Mouse (Mus musculus): Measurements from ENCODE around the gene Lrrc63.

Lrrc63 gene

GRCm38 (mm10) chr14:75136119-75136966, 5.7 kb upstream of the Lrrc63 start:
- DNase-seq, result no peak

DNA sequence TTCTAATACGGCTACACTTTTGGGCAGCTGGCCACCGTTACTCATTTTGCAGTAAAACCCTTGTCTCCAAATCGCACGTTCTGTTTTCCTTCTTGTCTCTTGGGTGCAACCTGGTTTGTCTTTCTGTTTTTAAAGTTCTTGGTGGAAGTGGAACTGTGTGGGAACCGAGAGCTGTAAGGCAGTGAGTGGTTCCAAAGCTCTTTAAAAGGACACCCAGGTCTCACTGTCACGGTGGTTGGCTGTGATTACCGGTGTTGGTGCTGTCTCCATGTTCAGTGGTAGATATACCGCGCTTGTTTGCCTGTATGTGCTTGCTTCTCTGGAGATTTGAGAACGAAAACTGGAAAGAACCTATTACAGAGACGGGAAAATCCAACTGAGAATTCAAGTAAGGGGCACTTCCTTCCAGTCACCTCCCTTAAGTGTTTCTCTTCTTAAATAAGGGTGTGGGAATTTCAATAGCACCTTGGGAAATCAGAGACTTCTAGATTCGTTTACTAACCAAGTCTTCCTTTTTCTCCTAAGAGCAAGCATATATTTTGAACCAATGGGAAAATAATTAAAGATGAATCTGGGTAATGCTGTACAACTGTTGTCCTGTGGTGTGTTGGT, 749 bp upstream of the Lrrc63 start:
- no peak for DNase-seq

GRCm38 (mm10) chr14:75121658-75122057, 9.0 kb downstream of the Lrrc63 start:
- no peak for DNase-seq

GRCm38 (mm10) chr14:75102956-75103355, 27.7 kb downstream of the Lrrc63 start:
- DNase-seq, result no peak

- DNase-seq, result no peak
These were observed 52.7 kb downstream of the Lrrc63 start for GRCm38 (mm10) chr14:75077946-75078345.

DNA sequence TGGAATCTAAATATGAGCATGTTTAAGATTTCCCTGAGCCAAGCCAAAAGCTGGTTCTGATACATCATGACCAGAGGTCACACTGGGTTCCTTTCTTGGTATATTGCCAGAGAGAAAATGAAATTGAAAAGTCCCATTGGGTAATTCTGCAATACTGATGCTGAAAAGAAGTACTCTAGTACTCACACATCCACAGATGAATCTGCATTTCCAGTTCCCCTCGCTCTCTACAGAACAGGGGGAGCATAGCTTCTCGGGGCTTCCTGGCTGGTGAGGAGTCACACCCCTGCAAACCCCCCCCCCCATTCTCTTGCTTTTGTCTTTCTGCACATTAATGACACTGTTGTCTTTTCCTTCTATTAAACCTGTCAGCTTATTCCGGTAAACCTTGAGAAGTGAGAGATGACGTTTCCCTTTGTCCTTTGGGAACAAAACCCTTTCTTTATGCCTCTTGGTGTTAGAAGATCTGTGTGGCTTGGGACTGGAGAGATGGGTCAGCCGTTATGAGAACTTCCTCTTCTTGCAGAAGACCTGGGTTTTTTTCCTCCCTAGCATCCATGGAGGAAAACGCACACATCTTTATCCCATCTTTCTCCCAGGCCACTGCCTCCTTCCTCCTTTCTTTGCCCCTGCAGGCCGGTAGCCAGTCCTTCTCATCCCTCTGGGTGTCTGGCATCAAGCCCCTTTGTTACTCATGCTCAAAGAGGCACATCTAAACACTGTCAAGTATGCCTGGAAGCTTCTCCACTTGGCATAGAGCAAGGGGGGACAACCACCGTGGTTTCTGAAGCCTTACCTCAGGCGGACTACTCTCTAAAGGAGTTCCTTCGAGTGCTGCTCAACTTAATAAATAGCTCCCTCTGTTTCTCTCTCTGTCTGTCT, 55.1 kb downstream of the Lrrc63 start:
- DNase-seq, result no peak

DNA sequence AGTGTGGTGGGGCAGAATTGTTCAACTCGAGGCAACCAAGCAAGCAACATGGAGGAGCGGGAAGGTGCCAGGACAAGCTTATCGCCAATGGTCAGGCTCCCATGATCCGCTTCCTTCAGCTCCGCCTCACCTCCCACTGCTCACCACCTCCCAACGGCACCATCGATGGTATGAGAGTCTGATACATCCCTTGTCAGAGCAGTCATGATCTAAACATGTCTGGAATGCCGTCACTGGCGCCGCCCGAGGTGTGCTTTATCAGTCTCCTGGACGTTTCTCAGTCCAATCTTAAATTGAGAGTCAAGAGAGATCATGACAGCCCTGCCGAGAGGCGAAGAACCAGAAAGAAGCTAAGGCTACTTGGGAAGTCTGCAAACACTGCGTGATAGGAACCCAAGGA, 59.6 kb downstream of the Lrrc63 start:
- DNase-seq, result no peak

DNA sequence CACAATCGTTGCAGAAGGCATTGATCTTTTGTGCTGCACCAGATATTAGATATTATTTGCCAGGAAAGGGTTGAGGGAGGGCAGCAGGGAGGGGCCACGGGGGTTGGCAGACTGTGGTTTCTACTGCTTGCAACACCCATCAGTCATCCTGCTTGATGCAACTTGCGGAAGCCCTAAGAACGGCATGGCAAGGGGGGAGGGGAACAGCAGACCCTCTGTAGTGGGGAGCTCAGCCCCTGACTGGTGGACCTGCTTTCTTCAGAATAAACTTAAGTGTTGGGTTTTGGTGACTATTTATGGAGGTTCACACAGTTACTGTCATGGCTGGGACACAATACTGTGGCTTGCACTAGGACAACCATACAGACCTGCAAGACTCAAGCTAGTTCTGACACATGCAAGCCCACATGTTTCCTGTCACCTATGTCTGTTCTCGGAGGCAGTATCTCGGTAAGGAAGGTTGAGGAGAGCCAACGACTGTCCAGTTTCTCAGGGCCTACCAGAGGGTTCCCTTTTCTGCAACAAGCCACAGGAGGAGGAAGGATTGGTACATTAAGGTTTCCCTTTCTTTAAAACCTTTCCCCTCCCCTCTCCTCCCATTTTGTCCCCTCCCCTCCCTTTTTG, 61.2 kb downstream of the Lrrc63 start:
- DNase-seq, result no peak

- no peak for DNase-seq
These were observed 62.1 kb downstream of the Lrrc63 start for GRCm38 (mm10) chr14:75068430-75069112.

DNA sequence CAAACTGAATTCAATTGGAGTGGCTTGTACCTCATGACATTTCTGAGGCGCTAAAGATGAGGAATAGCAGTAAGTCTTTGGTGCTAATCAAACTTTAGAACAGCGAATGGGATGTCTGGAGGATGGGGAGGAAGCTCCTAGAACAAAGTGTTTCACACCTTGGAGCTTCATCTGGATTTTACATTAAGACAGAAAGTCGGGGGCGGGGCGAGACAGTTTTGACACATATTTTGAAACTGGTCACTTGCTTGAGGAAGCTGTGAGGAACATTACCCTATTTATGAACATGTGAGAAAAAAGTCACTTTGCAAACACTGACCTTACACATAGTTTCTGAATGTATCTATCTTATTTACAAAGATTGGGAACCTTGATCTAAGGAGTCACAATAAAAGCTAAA, 65.5 kb downstream of the Lrrc63 start:
- no peak for DNase-seq

GRCm38 (mm10) chr14:75064520-75064919, 66.2 kb downstream of the Lrrc63 start:
- DNase-seq, result no peak

DNA sequence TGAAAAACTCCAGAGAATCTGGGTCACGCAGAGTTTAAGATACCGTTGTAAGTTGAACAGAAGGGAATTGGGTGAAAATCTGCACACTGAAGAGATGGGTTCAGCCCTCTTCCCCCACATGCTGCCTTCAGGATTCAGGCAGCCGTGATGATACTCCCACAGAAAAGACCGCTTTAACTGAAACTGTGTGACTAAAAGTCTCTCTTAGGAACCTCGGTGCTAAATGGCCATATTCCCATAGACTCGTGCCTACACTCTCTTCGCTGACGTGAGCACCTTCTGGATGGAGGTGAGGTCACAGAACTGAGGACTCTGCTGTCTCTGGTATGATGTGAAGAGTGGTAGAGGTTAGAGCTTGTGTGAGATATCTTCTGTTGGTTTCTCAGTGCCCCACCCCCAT, 66.7 kb downstream of the Lrrc63 start:
- DNase-seq, result no peak

GRCm38 (mm10) chr14:75060562-75060961, 70.1 kb downstream of the Lrrc63 start:
- DNase-seq, result peak; percentile 69

DNA sequence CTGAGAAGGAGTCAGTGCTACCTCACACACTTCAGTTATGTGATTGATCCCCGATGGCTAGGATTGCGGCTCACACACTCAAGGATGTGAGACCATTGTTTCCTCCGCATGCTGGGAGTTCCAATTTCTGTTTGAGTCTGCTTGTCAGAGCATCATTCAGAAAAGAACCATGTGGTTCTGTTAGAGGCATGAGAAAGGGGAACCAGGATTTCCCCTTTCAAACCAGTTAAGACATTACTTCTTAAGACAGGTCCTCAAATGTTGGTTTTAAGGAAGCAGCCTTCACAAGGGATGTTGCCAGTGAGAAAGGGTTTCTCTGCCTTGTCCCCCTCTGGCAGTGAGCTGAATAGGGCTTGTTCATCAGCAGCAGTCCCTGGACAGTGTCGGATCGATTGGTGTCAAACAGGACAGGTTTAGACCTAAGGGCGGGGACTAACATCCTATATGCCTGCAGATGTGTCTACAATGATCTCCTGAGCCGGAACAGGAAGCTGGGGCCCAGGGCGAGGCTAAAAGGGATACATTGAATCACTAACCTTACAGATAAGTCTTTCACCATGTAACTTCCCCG, 73.7 kb downstream of the Lrrc63 start:
- DNase-seq, result no peak

- DNase-seq, result no peak
These were observed 76.0 kb downstream of the Lrrc63 start for GRCm38 (mm10) chr14:75054455-75055343.

DNA sequence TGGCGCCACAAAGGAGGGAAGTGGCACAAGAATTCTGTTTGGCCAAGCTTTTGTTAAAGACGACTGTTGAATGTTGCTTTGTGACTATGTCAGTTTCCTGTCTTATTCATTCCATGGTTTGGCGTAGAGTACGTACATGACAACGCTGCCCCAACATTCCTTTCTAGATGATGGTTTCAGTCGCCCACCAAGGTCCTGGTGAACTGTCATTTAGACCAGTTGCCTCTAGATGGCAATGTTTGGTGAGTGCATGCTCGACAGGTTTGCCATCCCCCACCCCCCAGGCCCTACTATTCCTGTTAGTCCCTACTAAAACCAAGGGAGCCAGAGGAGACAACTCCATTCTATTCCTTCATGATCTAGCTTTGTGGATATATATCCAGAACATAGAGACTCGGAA, 78.2 kb downstream of the Lrrc63 start:
- peak; percentile 18 for DNase-seq

DNA sequence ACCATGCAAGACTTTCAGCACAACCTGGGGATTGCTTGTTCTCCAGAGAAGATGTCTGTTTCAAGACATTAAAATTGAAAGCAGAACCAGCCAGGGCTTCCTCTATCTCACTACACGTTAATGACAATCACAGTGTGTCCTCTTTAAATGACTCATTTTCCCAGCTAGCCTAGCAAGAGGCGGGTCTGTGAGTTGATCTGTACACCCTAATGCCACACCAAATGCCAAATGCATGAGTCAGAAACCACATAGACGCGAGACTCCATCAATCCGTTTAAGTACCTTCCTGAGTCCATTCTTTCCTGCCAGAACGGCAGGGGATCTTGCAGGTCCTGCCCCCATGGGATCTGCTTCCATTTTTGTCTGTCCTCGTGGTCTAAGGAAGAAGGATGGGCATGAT, 85.5 kb downstream of the Lrrc63 start:
- DNase-seq, result no peak

DNA sequence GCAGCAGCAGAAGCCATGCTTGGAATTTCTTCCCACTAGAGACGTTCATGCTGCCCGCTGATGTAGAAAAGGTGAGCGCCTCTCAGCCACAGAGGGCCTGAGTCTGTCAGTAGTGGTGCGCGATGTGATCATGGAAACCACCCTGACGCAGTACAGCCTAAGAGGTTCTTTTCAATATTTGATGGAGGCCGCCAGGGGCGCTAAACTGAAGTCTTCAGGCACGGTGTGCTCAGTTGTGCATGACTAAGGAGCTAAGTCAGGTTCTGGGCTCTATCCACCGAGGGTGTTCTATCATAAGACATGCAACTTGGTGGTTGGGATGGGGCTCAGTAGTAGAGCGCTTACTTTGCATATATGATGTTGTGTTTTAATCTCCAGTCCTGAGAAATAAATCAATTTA, 95.2 kb downstream of the Lrrc63 start:
- DNase-seq, result peak; percentile 39

Measured in embryo, embryonic 11 days (tissue).